Mouse (Mus musculus) MEL-GATA-1-ER (cell line): ENCODE results near the gene Brd3.

ENCODE experiments used
- DNase-seq: peaks from one replicate; pipeline ENCODE4 v3.0.0-alpha.2; 2012; ENCODE audit warnings: low read depth; ENCODE audit errors: extremely low read depth

Brd3 gene

DNA sequence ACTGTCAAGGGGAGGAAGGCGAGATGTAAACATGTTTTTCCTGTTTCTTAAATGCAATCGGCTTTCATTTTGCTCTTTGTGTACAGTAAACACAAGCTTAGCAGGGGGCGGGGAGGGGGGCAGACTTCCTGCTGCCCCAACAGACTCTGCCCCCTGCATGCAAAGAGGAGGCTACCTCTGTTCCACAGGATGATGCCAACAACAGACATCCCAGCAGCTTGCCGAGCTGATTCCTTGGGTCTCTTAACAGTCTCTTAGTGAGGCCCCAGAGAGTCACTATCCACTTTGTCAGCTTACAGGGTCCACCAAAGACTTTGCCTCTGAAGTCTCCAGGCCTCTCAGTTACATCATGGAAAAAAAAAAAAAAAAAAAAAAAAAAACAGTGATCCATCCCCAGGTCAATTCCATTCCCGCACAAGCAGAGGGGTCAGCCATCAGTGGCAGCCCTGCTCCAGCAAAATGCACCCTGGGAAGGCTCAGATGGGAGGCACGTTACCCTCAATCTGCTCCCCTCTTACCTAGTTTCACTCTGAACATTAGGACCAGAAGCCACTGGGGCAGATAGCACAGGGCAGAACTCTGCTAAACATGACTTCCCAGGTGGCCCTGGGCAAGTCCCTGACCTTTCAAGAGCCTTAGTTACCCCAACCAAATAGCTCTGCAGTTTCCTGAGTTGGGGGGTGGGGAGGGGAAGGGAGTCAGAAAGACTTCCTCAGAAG lies 102.9 kb downstream of the Brd3 start:
- no peak for DNase-seq

DNA sequence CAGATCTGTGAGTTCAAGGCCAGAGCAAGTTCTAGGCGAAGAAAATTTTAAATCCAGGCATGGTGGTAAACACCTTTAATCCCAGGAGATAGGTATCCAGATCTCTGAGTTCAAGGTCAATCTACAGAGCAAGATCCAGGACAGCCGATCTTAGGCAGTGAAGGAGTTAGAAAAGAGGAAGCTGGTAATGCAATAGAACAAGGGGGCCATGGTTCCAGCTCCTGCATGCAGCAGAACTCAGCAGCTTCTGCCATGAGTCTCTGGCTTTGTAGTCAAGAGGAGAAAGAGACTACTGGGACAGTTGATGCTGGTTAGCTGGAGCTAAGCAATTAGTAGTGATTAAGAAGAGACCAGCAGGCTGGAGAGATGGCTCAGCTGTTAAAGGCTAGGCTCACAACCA lies 105.9 kb downstream of the Brd3 start:
- no peak for DNase-seq

DNA sequence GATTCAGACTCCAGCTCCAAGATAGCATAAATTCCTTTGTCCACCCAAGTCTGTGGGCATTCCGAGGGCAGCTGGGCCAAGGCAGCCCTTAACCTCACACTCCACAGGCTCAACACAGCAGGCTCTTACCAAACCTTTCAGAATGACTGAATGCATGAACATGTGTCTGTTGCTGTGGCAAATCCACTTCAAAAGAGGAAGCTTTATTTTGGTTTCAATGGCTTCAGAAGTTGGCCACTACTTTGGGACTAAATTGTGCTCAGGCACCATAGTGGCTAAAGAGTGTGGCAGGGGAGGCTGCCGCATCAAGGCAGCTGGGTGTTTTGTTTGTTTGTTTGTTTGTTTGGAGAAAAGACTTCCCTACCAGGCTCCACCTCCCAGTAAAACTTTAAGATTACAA lies 107.4 kb downstream of the Brd3 start:
- DNase-seq, result no peak

DNA sequence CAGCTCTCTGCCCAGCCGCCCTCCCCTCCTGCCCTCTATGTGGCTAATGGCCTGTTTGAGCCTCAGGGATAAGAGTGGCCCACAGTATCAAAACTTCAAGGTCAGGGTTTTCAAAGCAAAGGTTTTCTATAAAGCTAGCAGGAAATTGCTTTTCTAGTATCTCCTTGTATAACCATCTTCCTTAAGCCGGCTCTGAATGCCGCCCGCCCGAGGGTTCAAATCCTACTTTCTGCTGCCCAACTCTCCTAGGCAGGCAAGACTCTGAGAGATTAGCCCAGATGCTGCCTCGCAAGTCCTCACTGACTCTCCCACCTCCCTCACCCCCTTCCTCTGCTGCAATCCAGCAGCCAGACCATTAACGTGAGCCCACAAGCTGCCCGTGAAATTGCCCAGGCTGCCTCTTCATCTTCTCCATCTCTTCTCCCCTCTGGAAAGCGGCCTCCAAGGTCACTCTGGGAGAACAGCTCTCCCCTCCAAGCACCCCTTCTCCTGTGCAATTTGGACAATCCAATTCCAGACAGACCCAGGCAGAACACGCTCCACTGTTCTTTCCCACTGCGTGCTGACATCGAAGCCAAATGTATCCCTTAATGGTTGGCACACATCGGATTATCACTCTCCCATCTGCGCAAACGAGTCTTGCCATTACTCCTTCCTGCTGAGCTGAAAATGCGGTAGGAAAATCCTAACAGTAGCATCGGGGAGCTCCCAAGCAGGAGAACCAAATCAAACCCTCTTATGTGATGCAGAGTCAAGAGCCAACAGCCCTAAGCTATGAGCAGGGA lies 110.6 kb downstream of the Brd3 start:
- no peak for DNase-seq
